Mouse (Mus musculus) layer of hippocampus, postnatal 14 days (tissue): ENCODE measurements at regions not wholly inside any gene's neighbourhood (a gene's known extent, or its start where the extent isn't known, plus 50 kb on each side); places are given as distances from the start of the nearest gene placed in this dataset.

ENCODE experiments used
- DNase-seq, 2 experiments: peaks; one replicate each; pipeline ENCODE4 v3.0.0; 2021 to 2022; ENCODE audit warnings: low spot score in 2 of 2, mixed read lengths in 1 of 2

DNA sequence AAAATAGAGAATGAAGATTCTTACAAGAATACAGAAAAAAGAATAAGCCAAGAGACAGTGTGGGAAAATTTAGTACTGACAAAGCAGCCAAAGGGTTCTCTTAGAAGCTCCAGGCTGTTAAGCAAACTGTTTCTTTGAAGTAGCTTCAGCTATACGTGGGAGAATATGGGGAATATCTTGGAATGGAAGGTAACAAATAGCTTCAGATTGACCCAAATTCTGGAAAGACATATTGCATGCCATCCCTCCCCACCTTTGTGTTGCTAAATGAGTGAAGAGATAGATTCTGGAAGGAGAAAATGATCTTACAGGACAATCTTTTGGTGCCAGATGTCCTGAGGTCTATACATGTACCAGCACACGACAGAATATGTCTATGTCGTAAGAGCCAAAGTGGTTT, 591.9 kb upstream of the Cdh6 start:
- DNase-seq = no peak

DNA sequence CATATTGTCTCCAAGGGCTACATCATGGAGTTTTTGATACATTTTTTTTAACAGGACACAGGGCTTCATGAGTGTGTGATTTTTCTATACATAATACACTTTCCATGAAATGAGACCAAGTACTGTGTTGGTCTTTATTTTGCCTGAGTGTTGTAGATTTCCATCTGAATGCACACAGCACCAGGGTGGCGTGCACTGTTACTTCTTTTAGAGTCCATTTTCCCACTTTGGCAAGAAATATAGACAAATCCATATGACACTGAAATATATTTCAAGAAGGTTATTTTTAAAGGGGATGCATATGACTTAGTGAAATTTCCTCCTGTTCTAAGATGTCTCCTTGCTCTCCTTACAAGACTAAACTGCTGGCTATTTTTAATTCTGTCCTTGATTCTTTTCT, 591.1 kb upstream of the Cdh6 start:
- DNase-seq = no peak

DNA sequence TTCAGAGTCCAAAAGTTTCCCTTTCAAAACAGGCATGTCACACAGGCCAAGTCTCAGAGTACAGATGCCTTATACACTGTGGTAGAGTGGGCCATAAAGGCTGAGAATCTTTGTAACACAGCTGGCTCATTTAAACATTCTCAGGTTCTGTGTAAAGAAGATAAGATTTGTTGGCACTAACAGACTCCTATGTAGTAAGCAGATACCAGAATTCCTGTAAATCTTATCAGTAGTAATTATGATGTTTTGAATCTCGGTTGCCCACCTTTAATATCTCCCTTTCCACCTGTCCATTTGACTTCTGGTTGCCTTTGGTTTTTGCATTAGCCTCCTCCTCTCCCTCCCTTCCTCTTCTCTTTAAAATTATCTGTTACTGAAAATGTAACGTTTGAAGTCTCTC, 573.1 kb upstream of the Cdh6 start:
- no peak for DNase-seq

DNA sequence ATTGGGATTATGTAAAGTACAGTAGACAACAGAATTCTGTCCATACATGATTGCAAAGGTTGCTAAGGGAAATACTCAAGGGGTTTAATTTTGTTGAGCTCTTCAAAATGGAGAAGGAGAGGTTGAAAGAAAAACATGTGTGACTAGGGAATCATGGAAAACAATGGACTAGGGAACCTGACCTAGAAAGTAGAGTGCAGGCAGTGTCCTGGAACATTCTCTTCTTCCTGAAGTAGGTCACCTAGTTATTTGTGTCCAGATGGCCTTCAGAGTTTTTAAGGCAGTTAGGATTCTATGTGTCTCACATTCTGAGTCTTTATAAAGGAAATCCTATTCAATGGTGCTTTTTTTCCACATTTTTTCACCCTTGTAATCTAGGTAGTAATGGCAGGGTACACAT, 532.8 kb upstream of the Cdh6 start:
- no peak for DNase-seq

DNA sequence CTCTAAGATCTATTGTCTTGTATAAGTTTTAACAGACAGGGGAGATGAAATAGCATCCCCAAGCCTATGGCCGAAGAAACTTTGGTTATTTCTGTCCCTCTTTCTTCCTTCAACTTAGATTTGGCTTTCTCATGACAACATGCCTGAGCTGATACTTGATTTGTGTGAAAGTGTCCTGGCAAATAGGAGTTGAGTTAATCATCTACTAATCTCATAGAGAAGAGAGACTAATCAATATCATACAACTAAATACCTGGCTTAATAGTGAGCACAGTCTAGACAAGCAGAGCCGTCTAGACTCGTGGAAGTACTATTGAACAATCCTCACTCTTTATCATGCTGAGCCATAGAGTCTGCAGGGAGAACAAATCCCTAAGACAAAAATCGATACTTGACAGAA, 531.7 kb upstream of the Cdh6 start:
- no peak for DNase-seq

DNA sequence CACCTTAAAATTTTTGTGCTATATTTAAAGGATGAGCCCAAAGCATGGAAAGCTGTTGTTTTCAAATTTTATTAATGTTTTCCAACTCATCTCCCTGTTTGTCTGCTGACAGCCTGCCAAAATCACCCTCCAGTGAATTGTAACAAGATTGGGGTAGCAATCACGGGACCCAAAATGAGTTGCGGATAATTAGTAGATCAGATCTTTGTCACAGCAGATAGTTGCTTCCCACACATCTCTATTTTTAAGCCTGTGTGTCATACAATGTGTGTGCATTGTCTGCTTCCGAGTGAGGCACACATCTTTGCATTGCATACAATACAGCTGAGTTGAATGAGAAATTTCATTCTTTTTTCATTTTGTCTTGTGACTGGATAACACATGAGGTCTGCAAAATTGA, 494.7 kb upstream of the Cdh6 start:
- DNase-seq = peak; percentile 20 to 70

DNA sequence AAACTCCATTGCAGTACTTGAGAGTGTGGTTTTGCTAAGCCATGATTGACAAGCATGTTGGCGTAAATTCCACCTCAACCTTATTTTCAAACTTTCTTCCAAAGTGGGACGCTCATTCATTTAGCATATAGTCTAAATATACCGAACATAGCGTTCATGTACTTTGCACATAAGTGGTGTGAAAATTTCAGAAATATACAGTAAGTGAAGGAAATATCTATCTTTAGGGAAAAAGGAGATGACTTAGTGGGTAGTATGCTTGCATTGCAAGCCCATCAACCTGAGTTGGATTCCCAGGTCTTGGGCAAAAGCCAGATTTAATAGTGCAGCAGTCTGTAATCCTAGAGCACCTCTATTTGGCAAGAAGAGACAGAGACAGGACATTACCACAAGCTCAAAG, 493.8 kb upstream of the Cdh6 start:
- no peak for DNase-seq

DNA sequence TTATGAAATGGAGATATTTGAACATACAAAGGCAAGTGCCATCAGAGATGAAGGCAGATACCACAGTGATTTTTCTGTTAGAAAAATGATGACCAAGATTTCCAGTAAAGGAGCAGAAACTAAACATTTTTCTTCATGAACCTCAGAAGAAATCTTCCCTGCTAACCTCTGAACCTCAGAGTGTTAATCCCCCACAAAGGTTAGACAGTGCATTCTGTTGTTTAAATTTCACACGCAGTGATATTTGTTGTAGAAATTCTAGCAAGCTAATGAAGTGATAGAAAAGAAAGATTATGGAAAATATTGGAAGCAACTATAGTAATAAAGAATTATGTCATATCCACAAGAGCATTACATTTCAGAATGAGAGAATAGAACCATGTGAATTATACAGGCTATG, 488.8 kb upstream of the Cdh6 start:
- DNase-seq = no peak

DNA sequence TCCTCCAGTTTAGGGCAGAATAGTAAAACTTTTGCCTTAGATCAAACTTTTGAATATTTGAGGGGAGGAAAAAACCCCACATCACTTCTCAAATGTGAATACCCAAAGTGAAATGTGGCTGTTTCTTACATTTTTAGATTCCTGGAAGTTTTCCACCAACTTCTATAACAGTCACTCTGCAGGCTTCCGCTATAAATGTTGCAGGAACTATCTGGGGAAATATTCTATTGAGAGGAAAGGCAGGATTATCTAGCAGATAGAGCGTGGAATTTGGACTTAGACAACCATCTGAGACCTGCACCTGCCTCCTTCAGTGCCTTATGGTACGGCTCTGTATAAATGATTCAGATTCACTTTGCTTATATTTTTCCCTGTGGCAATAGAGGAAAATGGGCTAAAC, 481.6 kb upstream of the Cdh6 start:
- no peak for DNase-seq

DNA sequence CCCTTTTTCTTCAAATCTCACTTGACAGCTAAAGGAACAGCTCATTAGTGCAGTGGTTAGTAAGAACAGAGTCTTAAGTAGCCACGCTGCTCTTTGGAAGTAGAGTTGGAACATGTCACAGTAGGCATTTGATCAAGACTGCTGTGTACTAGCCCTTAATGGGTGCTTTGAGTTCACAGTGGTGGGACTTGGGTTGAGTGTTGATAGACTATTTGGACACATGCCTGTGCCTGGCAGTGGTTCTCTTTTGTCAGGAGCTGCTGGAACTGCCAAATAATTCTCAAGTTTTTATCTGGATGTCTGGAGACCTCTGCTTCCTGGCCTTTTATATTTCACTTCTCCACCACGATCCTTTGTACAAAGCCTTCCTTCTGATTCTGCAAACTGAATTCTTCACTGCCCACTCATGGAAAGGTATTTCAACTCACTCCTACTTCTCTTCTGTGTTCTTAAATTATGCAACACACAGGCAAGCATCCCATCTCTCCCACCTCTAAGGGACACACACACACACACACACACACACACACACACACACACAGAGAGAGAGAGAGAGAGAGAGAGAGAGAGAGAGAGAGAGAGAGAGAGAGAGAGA, 462.0 kb upstream of the Cdh6 start:
- peak in 1 of 2 experiments; percentile 25 for DNase-seq

DNA sequence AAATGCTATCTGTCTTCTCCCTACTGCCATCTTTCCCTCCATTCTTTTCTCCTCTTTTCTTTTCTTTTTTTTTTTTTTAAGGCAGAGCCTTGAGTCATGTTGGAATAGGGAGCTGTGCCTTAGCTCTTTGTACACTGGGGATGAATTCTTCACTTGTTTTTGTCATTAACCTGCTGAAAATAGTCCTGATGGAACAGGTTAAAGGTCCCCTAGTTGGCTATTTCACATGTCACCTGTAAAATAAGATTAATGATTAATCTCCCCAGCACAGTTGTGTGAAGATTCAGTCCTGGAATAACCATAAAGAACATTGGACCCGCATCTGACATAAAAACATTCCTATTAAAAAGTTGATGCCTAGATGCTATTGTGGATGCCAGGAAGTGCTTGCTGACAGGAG, 428.7 kb upstream of the Cdh6 start:
- no peak for DNase-seq

DNA sequence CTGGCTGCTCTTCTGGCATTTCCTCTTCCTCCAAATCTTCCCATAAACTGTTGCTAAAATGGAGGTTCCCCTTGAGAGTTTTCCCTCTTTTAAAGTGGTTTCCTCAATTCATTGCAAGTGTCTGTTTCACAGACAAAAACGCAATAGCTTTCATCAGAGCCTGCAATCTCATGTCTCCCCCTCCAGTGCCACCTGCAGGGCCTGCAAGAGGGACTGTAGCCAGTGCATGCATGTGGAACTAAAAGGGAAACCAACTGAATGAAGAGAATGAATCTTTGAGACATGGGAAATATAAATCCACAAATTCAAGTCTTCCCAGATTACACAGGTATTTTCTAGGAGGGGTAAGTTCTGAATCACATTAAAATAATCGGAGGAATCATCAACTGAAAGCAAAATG, 424.4 kb upstream of the Cdh6 start:
- DNase-seq = no peak

DNA sequence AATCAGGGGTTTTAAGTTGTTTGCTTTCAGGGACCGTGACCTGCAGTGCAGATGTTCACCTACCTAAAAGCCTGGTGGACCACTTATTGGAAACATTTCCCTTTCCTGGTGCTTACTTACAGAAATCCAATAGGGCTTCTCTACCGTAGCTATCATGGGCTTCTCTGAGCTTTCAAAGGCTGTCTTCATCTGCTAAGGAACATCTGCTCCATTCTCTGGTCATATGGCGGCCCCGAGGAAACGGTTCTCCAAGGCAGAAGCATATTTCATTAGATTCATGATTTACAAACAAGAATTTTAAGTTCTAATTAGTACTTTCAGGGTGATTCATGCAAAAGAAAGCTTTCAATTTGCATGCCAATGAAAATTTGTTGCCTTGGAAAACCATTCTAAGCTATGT, 420.3 kb upstream of the Cdh6 start:
- peak; percentile 29 to 59 for DNase-seq

DNA sequence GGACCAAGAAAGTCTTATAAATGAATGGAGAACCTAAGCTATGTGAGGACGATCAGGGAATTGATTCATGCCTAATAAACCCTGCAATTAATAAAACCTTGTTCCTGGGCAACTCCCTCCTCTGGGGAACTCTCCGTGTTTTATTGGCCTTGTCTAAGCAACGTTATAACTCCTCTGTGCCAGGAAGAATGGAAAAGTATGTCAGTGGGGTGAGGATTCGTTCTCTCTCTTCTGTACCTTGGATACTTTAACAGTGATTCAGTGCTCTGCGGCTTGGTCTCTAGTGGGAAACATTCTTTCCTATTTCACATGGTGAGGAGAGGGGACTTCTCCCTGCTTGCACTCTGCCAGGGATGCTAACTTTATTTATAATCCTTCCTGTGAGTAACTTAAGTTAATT, 417.4 kb upstream of the Cdh6 start:
- DNase-seq = no peak

DNA sequence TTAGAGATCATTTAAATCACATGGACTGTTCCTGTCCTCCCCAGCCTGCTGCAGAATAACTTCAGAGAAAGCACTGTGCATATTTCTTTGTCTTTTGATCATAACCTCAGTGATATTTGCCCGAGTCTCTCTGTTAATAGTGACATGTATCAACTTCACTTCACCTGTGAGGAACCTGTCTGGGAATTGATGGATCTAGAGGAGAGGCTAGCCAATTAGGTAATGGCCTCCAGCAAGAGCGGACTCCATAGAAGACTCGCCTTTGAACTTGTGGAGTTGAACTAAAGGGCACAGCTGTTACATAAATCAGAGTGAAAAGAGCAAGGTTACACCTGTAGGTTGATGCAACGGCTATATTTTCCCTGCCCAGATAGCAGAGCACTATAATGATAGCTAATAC, 409.8 kb upstream of the Cdh6 start:
- no peak for DNase-seq

DNA sequence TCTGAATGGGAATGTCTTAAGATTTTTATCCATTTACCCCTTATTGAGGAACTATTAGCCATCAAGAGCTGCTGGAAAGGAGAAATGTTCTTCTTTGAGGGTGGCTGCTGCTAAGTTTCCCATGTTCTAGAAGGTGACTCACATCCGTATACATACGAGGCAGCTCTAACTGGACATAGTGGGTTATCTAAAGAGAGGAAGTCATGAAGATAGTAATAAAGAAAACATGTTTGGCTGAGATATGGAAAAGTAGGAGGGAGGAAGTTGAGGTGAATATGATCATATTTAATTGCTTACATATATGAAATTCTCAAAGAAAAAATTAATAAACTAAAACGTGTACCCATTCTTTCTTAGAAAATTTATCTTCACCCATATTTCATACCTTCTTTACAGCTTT, 408.7 kb upstream of the Cdh6 start:
- no peak for DNase-seq

DNA sequence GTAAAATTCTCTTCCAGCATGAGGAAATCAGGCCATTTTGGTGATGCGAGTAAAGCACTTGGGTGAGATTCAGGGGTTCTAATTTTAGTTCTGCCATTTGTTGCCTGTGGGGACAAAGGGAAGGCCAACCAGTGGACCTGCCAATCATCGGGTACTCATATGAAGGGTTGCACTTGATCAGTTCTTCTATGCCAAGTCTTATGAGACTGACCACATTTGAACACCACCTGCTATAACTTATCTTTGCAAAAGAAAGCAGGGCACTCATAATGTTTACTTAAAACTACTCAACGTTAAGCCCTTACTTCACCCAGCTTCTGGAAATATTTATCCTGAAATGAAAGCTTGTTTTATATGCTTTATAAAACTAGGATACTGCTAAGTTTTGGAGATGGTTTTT, 400.1 kb upstream of the Cdh6 start:
- DNase-seq = no peak

DNA sequence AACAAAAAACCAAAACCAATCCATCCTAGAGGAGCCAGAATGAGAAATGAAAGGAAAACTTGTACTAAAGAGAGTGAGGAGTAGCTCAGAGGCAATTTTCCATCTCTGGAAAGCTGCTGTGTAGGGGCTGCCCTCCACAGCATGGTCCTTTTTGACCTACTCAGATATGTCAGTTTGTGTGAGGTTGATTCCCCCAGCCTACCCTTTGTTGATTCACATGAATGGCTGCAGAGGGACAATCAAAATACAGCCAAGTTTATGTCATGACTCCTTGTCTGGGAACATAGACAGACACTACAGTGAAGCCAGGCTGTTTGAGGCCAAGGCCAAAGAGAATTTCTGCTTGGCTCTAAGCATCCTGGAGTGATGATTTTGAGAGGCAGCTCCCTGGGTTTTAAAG, 387.4 kb upstream of the Cdh6 start:
- DNase-seq = no peak

DNA sequence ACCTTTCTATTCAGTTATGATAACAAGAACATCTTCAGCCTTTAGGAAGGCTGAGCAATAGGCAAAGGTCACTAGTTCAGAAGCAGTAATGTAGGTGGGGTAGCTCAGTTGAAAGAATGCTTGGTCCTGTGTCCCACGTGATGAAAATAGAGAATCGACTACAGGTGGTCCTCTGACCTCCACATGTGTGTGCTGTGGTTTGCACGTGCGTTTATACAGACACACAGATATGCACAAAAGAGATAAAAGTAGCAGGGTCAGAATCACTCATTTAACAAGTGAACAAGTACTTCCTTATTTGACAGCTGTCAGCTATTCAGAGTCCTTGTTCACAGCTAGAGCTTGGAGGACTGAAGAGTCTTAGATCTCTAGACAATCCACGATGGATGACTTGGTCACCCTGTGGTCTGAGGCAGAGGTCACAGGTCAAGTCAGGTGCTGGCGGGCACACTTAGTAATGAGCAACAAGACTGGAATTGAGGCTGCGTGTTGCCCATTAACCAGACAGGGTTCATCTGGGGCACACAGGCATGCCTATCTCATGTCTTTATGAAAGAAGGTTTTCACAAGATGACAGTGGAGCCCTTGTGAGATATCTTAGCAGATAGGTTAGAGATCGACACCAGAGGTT, 375.8 kb upstream of the Cdh6 start:
- DNase-seq = no peak

DNA sequence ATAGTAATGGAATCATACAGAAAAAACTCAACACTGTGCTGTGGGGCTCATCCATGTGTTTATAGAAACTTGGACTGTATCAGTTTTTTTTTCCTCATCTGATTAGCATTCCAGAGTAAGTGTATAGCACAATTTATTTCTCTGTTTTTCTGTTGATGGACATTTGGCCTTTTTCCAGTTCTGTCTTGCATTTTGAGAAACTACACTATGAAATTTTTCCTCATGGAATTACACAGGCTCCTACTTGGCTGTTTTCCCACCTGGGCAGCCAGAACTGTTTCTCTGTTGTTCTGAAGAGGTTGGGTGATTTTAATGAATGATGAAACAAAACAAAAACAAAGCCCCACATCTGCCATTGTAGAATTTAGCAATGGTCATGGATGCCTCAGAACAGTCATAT, 366.6 kb upstream of the Cdh6 start:
- no peak for DNase-seq

DNA sequence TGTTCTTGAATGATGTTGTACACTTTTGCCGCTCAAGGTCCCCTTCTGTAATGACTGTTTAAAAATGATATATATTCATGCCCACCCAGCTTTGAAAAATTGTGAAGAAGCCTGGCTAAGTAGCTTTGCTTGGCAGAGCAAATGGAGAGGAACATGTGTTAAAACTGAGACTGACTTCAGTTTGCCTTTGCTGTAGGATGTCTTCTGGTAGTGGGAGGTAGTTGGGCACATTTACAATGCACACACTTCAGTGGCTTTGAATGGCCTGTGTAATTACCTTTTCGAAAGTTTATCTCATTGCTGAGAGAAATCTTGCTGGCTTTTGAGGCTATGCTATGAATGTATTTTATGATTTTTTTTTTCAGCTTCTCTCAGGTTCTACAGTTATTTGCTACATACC, 360.5 kb upstream of the Cdh6 start:
- DNase-seq = no peak

DNA sequence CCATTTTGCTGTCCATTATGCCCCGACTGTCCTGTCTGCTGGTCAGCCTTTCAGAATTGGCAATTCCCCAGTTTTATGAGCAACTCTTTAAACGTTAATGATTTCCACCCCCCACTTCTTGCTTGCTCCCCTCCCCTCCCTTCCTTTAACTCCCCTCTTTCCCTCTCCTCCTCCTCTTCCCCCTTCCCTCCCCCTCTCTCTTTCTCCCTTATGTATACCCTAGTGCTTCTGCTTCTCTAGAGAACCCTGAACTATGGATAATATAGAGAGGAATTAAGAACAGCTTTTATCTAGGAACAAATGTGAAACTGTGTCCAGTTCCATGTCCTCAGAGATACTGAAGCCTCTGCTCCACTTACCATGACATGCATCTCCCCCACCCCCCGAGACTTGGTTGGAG, 356.5 kb upstream of the Cdh6 start:
- DNase-seq = no peak

DNA sequence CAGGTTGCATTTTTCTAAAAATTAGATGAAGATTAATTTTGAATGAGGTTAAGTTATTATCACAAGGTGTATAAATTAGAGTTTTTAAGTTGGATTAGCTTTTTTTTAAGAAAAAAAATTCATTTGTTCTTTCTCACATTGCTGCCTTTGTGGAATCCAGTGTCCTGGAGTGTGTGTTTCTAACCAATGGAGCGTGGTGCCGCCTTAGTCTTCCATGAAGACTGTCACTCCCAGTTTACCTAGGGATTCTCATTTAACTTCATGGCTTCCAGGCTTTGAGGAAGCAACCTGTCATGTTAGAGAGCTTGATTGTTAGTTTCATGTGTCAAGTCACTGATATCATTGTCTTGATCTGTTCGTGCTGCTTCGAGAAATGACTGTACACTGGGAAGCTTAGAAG, 355.6 kb upstream of the Cdh6 start:
- no peak for DNase-seq
